ENCODE assay signal across 15 mouse cellular contexts in the genomic region with DNA sequence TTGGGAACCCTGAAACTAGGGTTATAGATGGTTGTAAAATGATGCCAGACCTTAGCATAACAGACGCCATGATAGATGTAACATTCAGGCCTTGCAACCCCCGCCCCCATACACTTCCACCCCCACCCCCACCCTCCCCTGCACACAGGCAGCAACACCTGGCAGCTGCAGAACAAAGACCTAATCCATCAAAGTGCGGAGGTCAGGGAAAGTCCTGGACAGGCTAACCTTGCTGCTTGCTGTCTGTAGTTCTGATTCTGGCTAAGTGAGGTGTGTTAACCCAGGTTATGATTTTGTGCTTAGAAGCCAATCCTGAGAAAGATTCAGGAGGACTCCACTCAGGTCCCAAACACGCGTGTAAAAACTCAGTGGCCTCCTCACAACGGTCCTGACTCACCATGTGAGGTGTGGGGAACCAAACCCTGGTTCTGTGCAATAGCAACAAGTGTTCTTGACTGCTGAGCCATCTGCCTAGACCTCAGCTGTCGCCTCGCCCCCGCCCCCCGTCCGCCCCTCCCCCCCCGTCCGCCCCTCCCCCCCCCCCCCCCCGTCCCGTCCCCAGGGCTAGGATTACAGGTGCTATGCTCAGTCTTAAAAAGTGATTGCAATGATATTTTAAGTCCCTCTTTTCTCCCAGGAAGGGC. TPM values are rescaled to one million over a fixed set of nuclear protein-coding genes. Genes with fewer than 3 reads are reported as not detected.
A peak's percentile ranks its signal among the peaks of the same experiment; 100 is the strongest.
DNase-seq lines count a peak whose midpoint lies in the region; ATAC-seq lines count a peak whose summit lies in the region.
"Had no signal": no experiment of that assay in that cellular context is flagged by ENCODE, and none has a peak within 500 bp of the region (broad histone marks: within the 10 kb centered on the region; RNA-seq: fewer than 3 reads in every experiment).

No protein-coding gene starts in this region.

- WGBS in heart, embryonic 13.5 days, result 26% methylated on average over 14 of the region's 15 CpGs
- 34% methylated on average over 10 of the region's 15 CpGs for WGBS in kidney, embryonic 16.5 days

- intact Hi-C loops in heart, postnatal 25 days (cut with DNase I), result no loop called here

- H3K9ac ChIP-seq in heart, embryonic 13.5 days, result no peak overlapping the region; the same call in 1 of the 2 replicates
- no peak overlapping the region for H3K9ac ChIP-seq in kidney, embryonic 16.5 days (replicated peaks; ENCODE audit: low read length)

- no peaks in the 10 kb centered on the region for H3K36me3 ChIP-seq in heart, embryonic 13.5 days
- no peaks in the 10 kb centered on the region for H3K36me3 ChIP-seq in kidney, embryonic 16.5 days (ENCODE audit: insufficient read depth, low read length)
- H3K36me3 ChIP-seq: G1E had no signal

- no peaks in the 10 kb centered on the region for H3K9me3 ChIP-seq in heart, embryonic 13.5 days
- no peaks in the 10 kb centered on the region for H3K9me3 ChIP-seq in kidney, embryonic 16.5 days (ENCODE audit: low read length)
- H3K9me3 ChIP-seq: G1E had no signal

- DNase-seq in heart, postnatal 25 days (ENCODE audit: low spot score), result no peak
- no peak for DNase-seq in kidney, postnatal 36 days
- peak; percentile 23 for DNase-seq in thymus, postnatal 0 days (ENCODE audit: low spot score)
- DNase-seq in thymus, postnatal 10 days (ENCODE audit: low spot score in 2 of 2), result no peak
- no peak for DNase-seq in lung, postnatal 14 days
- DNase-seq: cerebellum, adult 11-12 months; lung, adult 18-20 months had no signal

- no peaks in the 10 kb centered on the region for H3K27me3 ChIP-seq in heart, embryonic 13.5 days (replicated peaks)
- H3K27me3 ChIP-seq in kidney, embryonic 16.5 days (ENCODE audit: insufficient read depth, low read length), result no peaks in the 10 kb centered on the region

- H3K4me3 ChIP-seq in heart, embryonic 13.5 days, result no peak overlapping the region
- no peak overlapping the region for H3K4me3 ChIP-seq in kidney, embryonic 16.5 days (ENCODE audit: low read length)

- peaks cover 56% of the 10 kb centered on the region for H3K4me1 ChIP-seq in heart, embryonic 13.5 days
- peaks cover 36% of the 10 kb centered on the region for H3K4me1 ChIP-seq in kidney, embryonic 16.5 days (ENCODE audit: insufficient read depth, low read length)

- ATAC-seq in heart, embryonic 13.5 days (ENCODE audit: extremely low read depth, insufficient number of reproducible peaks, low FRiP score, low TSS enrichment), result no peak
- ATAC-seq in kidney, embryonic 16.5 days (ENCODE audit: low FRiP score, low TSS enrichment), result no peak
- ATAC-seq: hindbrain, embryonic 16.5 days had no signal

- H3K27ac ChIP-seq in heart, embryonic 13.5 days (replicated peaks), result peak overlapping the region; percentile 79
- peak overlapping the region; percentile 61; the same call in 1 of the 2 replicates for H3K27ac ChIP-seq in kidney, embryonic 16.5 days (ENCODE audit: low read length)
- H3K27ac ChIP-seq: macrophage had no signal

- no peak overlapping the region for H3K4me2 ChIP-seq in heart, embryonic 13.5 days
- H3K4me2 ChIP-seq in kidney, embryonic 16.5 days (replicated peaks; ENCODE audit: low read depth, low read length), result no peak overlapping the region

RNA-seq across cellular contexts. Expression of gene Eno1, which starts 6.7 kb away (rescaled TPM):
- 1,911 and 2,064 TPM in 2 replicates for polyA plus RNA-seq in heart, embryonic 13.5 days (2015; fragmentation: Nextera tagmentation; extraction: Ambion mirVana)
- 100 to 1,000 TPM; 119 to 136 TPM for total RNA-seq in heart, postnatal 25 days (2021)
- 1,990 and 2,045 TPM in 2 replicates for polyA plus RNA-seq in kidney, embryonic 16.5 days (2015; fragmentation: Nextera tagmentation; extraction: Ambion mirVana)
- polyA plus RNA-seq in thymus, postnatal 0 days (2015; fragmentation: Nextera tagmentation; extraction: Ambion mirVana), result 700 and 780 TPM in 2 replicates

RNA-seq across cellular contexts. Expression of gene Car6, which starts 28.7 kb away (rescaled TPM):
- not detected in 2 replicates for polyA plus RNA-seq in heart, embryonic 13.5 days (2015; fragmentation: Nextera tagmentation; extraction: Ambion mirVana)
- not detected for total RNA-seq in heart, postnatal 25 days (2021)
- 0.29 TPM in 1 of 2 replicates, not detected in the other for polyA plus RNA-seq in kidney, embryonic 16.5 days (2015; fragmentation: Nextera tagmentation; extraction: Ambion mirVana)
- polyA plus RNA-seq in thymus, postnatal 0 days (2015; fragmentation: Nextera tagmentation; extraction: Ambion mirVana), result 0.30 and 0.93 TPM in 2 replicates
- total RNA-seq: G1E had no signal
- polyA plus RNA-seq: brain, embryonic 14.5 days; frontal cortex, adult 2 months; G1E; hindbrain, embryonic 16.5 days; neural tube, embryonic 14.5 days had no signal

RNA-seq across cellular contexts. Expression of gene Rere, which starts 51.6 kb away (rescaled TPM):
- polyA plus RNA-seq in heart, embryonic 13.5 days (2015; fragmentation: Nextera tagmentation; extraction: Ambion mirVana), result 18.1 and 19.9 TPM in 2 replicates
- total RNA-seq in heart, postnatal 25 days (2021), result 10 to 100 TPM; 37.8 to 51.5 TPM
- 30.7 and 40.6 TPM in 2 replicates for polyA plus RNA-seq in kidney, embryonic 16.5 days (2015; fragmentation: Nextera tagmentation; extraction: Ambion mirVana)
- 9.8 and 13.6 TPM in 2 replicates for polyA plus RNA-seq in thymus, postnatal 0 days (2015; fragmentation: Nextera tagmentation; extraction: Ambion mirVana)
